Mouse (Mus musculus): ENCODE data around the gene Tiam1.

Gene Tiam1

GRCm38 (mm10) chr16:89960186-89960878 lies 183.2 kb downstream of the Tiam1 start:
- in situ Hi-C loops (cut with MboI, MseI) = no loop called here

GRCm38 (mm10) chr16:89958982-89959381 lies 184.6 kb downstream of the Tiam1 start:
- in situ Hi-C loops (cut with MboI, MseI) = no loop called here

- in situ Hi-C loops (cut with MboI, MseI) = no loop called here
Observed at GRCm38 (mm10) chr16:89958030-89958429, 185.5 kb downstream of the Tiam1 start.

- in situ Hi-C loops (cut with MboI, MseI) = no loop called here
Observed at GRCm38 (mm10) chr16:89954525-89954924, 189.0 kb downstream of the Tiam1 start.

- in situ Hi-C loops (cut with MboI, MseI) = no loop called here
Observed at GRCm38 (mm10) chr16:89954114-89954513, 189.5 kb downstream of the Tiam1 start.

- in situ Hi-C loops (cut with MboI, MseI) = no loop called here
Observed at GRCm38 (mm10) chr16:89952821-89953220, 190.7 kb downstream of the Tiam1 start.

- in situ Hi-C loops (cut with MboI, MseI) = no loop called here
Observed at GRCm38 (mm10) chr16:89950754-89951153, 192.8 kb downstream of the Tiam1 start.

GRCm38 (mm10) chr16:89950251-89950650 lies 193.3 kb downstream of the Tiam1 start:
- in situ Hi-C loops (cut with MboI, MseI) = no loop called here

- in situ Hi-C loops (cut with MboI, MseI) = no loop called here
Observed at GRCm38 (mm10) chr16:89948040-89948439, 195.5 kb downstream of the Tiam1 start.

- in situ Hi-C loops (cut with MboI, MseI) = no loop called here
Observed at GRCm38 (mm10) chr16:89946816-89947215, 196.8 kb downstream of the Tiam1 start.

GRCm38 (mm10) chr16:89944604-89945283 lies 198.8 kb downstream of the Tiam1 start:
- in situ Hi-C loops (cut with MboI, MseI) = no loop called here

- in situ Hi-C loops (cut with MboI, MseI) = no loop called here
Observed at GRCm38 (mm10) chr16:89944050-89944449, 199.5 kb downstream of the Tiam1 start.

- in situ Hi-C loops (cut with MboI, MseI) = no loop called here
Observed at GRCm38 (mm10) chr16:89943267-89943971, 200.2 kb downstream of the Tiam1 start.

- in situ Hi-C loops (cut with MboI, MseI) = no loop called here
Observed at GRCm38 (mm10) chr16:89940696-89941095, 202.9 kb downstream of the Tiam1 start.

- in situ Hi-C loops (cut with MboI, MseI) = no loop called here
Observed at GRCm38 (mm10) chr16:89938277-89938676, 205.3 kb downstream of the Tiam1 start.

- in situ Hi-C loops (cut with MboI, MseI) = no loop called here
Observed at GRCm38 (mm10) chr16:89936571-89936970, 207.0 kb downstream of the Tiam1 start.

GRCm38 (mm10) chr16:89935398-89935797 lies 208.2 kb downstream of the Tiam1 start:
- in situ Hi-C loops (cut with MboI, MseI) = no loop called here

GRCm38 (mm10) chr16:89934616-89935015 lies 209.0 kb downstream of the Tiam1 start:
- in situ Hi-C loops (cut with MboI, MseI) = no loop called here

- in situ Hi-C loops (cut with MboI, MseI) = no loop called here
Observed at GRCm38 (mm10) chr16:89933976-89934375, 209.6 kb downstream of the Tiam1 start.

GRCm38 (mm10) chr16:89928611-89929010 lies 215.0 kb downstream of the Tiam1 start:
- in situ Hi-C loops (cut with MboI, MseI) = no loop called here

- in situ Hi-C loops (cut with MboI, MseI) = no loop called here
Observed at GRCm38 (mm10) chr16:89924249-89924890, 219.2 kb downstream of the Tiam1 start.

- in situ Hi-C loops (cut with MboI, MseI) = no loop called here
Observed at GRCm38 (mm10) chr16:89923311-89923710, 220.3 kb downstream of the Tiam1 start.
